Mouse (Mus musculus) embryonic facial prominence, embryonic 12.5 days (tissue): ENCODE measurements around the gene Vmn2r58. TPM values are rescaled to one million over a fixed set of nuclear protein-coding genes. Genes with fewer than 3 reads are reported as not detected.
"Not testable (repeated sequence)": the region's sequence is repeated elsewhere in the genome, so short reads cannot be mapped to it uniquely, and the experiment has no call there.

ENCODE experiments used
- ATAC-seq: fragments of 200-750 bp; cut with Nextera tagmentation; 2 replicates; pipeline ENCODE4 v1.8.0; 2017; ENCODE audit not compliant: insufficient number of reproducible peaks, insufficient read depth, low FRiP score, low TSS enrichment
- H3K27ac ChIP-seq: fragments of 300-500 bp; sonication (generic); 2 replicates; pipeline ENCODE4 v1.5.1; 2016; ENCODE audit warnings: mild to moderate bottlenecking
- H3K27me3 ChIP-seq: fragments of 300-500 bp; sonication (generic); 2 replicates; pipeline ENCODE4 v1.6.1; 2016; ENCODE audit warnings: mild to moderate bottlenecking, moderate library complexity
- H3K36me3 ChIP-seq: fragments of 300-500 bp; sonication (generic); 2 replicates; pipeline ENCODE4 v1.6.1; 2016; ENCODE audit warnings: mild to moderate bottlenecking
- H3K4me1 ChIP-seq: fragments of 300-500 bp; sonication (generic); 2 replicates; pipeline ENCODE4 v1.6.1; 2016
- H3K4me2 ChIP-seq: fragments of 300-500 bp; sonication (generic); replicated peaks from 2 replicates; pipeline ENCODE4 v1.6.1; 2016; ENCODE audit warnings: mild to moderate bottlenecking, moderate library complexity
- H3K4me3 ChIP-seq: fragments of 300-500 bp; sonication (generic); 2 replicates; pipeline ENCODE4 v1.5.1; 2016; ENCODE audit warnings: mild to moderate bottlenecking
- H3K9ac ChIP-seq: fragments of 300-500 bp; sonication (generic); 2 replicates; pipeline ENCODE4 v1.6.1; 2016; ENCODE audit warnings: mild to moderate bottlenecking, moderate library complexity
- H3K9me3 ChIP-seq: fragments of 300-500 bp; sonication (generic); 2 replicates; pipeline ENCODE4 v1.6.1; 2016; ENCODE audit warnings: mild to moderate bottlenecking, moderate library complexity
- WGBS: fragments of 180-500 bp; shearing (Covaris S2); methylation state at CpG from one replicate; pipeline ENCODE4 v1.1.7; 2016; 5-methylcytosine and 5-hydroxymethylcytosine counted together
- polyA plus RNA-seq: library from polyadenylated mRNA; unstranded; fragments of >200 nt; fragmentation: Nextera tagmentation; extraction: Ambion mirVana; gene quantifications from 2 replicates; pipeline ENCODE4 v1.2.1, GENCODE M21; 2016

The Vmn2r58 gene
- polyA plus RNA-seq: not detected in 2 replicates

DNA sequence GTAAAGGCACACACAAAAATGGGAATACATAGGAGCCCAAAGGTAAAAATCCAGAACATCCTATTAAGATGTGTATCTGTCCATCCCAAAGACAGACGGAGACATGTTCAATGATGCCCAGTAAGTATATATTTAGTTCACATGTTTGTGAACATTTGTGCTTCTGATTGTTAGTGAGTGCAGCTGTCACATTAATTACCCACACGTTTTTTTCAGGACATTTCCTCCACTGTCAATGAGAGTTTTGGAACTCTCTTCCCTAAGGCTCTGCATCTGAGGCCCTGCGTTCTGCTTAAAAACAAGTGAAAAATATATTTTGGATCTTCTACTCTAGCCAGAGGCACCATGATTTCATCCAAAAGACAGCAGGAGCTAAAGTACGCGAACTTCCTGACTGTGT lies at the start of gene Vmn2r58:
Gene Vmn2r58, minus strand, starts transcription at position 101 of the 400 bp plus-strand sequence.
- not testable (repeated sequence) for H3K4me2 ChIP-seq, H3K27me3 ChIP-seq, H3K36me3 ChIP-seq, H3K4me3 ChIP-seq, ATAC-seq, H3K9ac ChIP-seq, H3K27ac ChIP-seq, H3K4me1 ChIP-seq, H3K9me3 ChIP-seq
- 69% methylated on average over 5 of the region's 5 CpGs for WGBS

Other genes starting within 250 kb of the Vmn2r58 start
- gene Zfp788, start 239.5 kb downstream of the Vmn2r58 start, polyA plus RNA-seq: 14.1 and 15.4 TPM in 2 replicates
- not detected in 2 replicates for gene Vmn2r59, start 186.3 kb upstream of the Vmn2r58 start, polyA plus RNA-seq
- gene Vmn2r60, start 235.1 kb upstream of the Vmn2r58 start, polyA plus RNA-seq: not detected in 2 replicates